Mouse (Mus musculus): ENCODE results near the gene Bdp1. TPM values are rescaled to one million over a fixed set of nuclear protein-coding genes. Genes with fewer than 3 reads are reported as not detected.

Bdp1 gene
- polyA plus RNA-seq, 1 experiment, result 1.5 TPM

DNA sequence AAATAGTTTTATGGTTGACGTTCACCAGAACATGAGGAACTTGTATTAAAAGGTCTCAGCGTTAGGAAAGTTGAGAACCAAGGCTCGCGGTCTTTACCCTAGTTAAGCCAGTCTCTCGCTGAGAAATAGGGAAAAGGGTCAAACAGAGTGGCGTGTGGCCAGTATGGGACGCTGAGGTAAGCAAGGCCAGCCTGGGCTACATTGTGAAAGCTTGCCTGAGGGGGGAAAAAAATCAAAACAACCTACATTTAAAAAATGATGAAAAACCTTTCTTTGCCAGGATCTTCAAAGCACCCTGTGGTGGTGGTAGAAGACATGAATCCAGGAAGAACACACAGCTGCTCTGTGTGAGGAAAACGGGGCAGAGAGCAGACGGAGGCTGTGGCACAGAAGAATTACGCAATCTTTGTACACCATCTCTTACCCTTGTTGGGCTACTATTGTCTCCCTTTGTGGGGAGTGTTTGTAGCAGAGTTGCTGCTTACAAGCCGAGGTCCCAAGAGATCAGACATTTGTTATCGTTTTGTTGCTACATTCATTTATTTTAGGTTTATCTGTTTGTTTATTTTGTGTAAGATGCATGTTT, 97.9 kb downstream of the Bdp1 start:
- Histone ChIP-seq H3K27ac (ENCODE audit: insufficient read depth, low read length) (no peak overlapping the region), H3K4me3 (ENCODE audit: extremely low read depth, insufficient read depth, insufficient read length) (no peak overlapping the region), H3K36me3 (ENCODE audit: control insufficient read depth, insufficient read depth, low read length) (no peaks in the 10 kb centered on the region), H3K4me1 (ENCODE audit: control insufficient read depth, insufficient read depth, insufficient read length) (no peaks in the 10 kb centered on the region; the same call in 1 of the 2 replicates), H3K27me3 (ENCODE audit: control insufficient read depth, insufficient read depth, low read length) (no peaks in the 10 kb centered on the region)
- no peak for DNase-seq (ENCODE audit: low read depth in 1 of 2, low spot score in 2 of 2)
- TF ChIP-seq POLR2A (IDR thresholded peaks at IDR 0.05; ENCODE audit: low read depth, low read length) (no peak), CTCF (IDR thresholded peaks at IDR 0.05; ENCODE audit: extremely low read depth, insufficient read depth, insufficient read length, insufficient replicate concordance) (no peak)
- 75% methylated on average over 12 of the region's 12 CpGs for WGBS

DNA sequence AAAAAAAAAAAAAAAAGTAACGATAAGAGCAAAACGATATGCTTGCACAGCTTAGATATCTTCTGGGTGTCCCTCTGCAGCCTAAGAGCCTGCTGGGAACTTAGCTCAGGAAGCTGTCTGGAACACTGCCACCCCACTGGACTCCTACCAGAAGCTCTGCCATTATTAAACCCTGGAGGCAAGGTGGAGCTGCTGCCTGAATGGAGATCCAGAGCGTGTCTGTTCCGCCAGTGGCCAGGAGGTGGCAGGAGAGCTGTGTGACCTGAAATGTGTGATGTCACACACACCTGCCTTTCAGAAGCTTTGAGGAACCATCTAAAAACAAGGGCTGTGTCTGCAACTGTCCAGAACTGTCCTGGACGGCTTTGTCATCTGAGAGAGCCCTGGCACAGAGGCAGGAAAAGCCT, 102.1 kb downstream of the Bdp1 start:
- Histone ChIP-seq H3K4me3 (ENCODE audit: extremely low read depth, insufficient read depth, insufficient read length) (no peak overlapping the region), H3K27me3 (ENCODE audit: control insufficient read depth, insufficient read depth, low read length) (no peaks in the 10 kb centered on the region), H3K36me3 (ENCODE audit: control insufficient read depth, insufficient read depth, low read length) (no peaks in the 10 kb centered on the region), H3K4me1 (ENCODE audit: control insufficient read depth, insufficient read depth, insufficient read length) (peaks cover 3% of the 10 kb centered on the region; the same call in 1 of the 2 replicates), H3K27ac (ENCODE audit: insufficient read depth, low read length) (no peak overlapping the region)
- WGBS, result 28% methylated on average over 5 of the region's 5 CpGs
- TF ChIP-seq CTCF (IDR thresholded peaks at IDR 0.05; ENCODE audit: extremely low read depth, insufficient read depth, insufficient read length, insufficient replicate concordance) (peak; percentile 80; the same call in 1 of the 2 replicates), POLR2A (IDR thresholded peaks at IDR 0.05; ENCODE audit: low read depth, low read length) (no peak)
- DNase-seq (ENCODE audit: low read depth in 1 of 2, low spot score in 2 of 2), result peak; percentile 67 to 85

DNA sequence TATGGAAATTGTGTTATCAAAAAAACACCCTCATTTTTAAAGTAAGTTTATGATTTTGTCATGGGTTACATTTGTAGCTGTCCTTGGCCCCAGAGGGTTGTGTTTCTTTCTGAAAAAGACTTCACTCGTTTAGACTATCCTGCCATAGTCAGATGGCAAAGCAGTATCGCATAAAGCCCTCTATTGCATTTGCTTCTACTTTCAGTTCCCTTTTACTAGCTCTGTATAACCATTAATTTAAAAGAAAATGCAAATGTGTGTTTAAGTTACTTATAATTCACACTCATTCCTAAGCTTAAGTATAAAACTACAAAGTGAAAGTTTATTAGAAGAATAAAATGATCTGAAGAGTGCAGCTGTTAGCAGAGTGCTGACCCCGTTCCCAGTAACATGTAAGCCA, 104.8 kb downstream of the Bdp1 start:
- Histone ChIP-seq H3K4me1 (ENCODE audit: control insufficient read depth, insufficient read depth, insufficient read length) (peaks cover 3% of the 10 kb centered on the region; the same call in 1 of the 2 replicates), H3K27ac (ENCODE audit: insufficient read depth, low read length) (no peak overlapping the region), H3K4me3 (ENCODE audit: extremely low read depth, insufficient read depth, insufficient read length) (no peak overlapping the region), H3K36me3 (ENCODE audit: control insufficient read depth, insufficient read depth, low read length) (no peaks in the 10 kb centered on the region), H3K27me3 (ENCODE audit: control insufficient read depth, insufficient read depth, low read length) (no peaks in the 10 kb centered on the region)
- no peak for DNase-seq (ENCODE audit: low read depth in 1 of 2, low spot score in 2 of 2)
- 41% methylated on average over 3 of the region's 3 CpGs for WGBS
- TF ChIP-seq POLR2A (IDR thresholded peaks at IDR 0.05; ENCODE audit: low read depth, low read length), result no peak
- TF ChIP-seq CTCF (IDR thresholded peaks at IDR 0.05; ENCODE audit: extremely low read depth, insufficient read depth, insufficient read length, insufficient replicate concordance), result no peak

DNA sequence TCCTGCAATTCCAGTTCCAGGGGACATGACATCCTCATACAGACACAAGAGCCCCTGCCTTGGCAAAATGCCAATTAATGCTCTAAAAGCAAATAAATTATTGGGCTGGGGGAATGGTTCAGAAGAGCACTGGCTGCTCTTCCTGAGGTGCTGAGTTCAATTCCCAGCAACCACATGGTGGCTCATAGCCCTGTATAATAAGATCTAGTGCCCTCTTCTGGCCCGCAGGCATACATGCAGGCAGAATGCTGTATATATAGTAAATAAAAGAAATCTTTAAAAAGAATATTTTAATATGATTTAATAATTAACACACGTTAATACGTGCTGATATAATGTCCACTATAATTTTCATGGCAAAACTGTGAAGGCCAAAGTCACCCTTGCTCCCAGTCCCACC, 105.8 kb downstream of the Bdp1 start:
- TF ChIP-seq CTCF (IDR thresholded peaks at IDR 0.05; ENCODE audit: extremely low read depth, insufficient read depth, insufficient read length, insufficient replicate concordance), result no peak
- TF ChIP-seq POLR2A (IDR thresholded peaks at IDR 0.05; ENCODE audit: low read depth, low read length), result no peak
- no peaks in the 10 kb centered on the region for H3K36me3 ChIP-seq (ENCODE audit: control insufficient read depth, insufficient read depth, low read length)
- WGBS, result 92% methylated on average over 3 of the region's 3 CpGs
- DNase-seq (ENCODE audit: low read depth in 1 of 2, low spot score in 2 of 2), result no peak
- H3K27me3 ChIP-seq (ENCODE audit: control insufficient read depth, insufficient read depth, low read length), result no peaks in the 10 kb centered on the region
- H3K27ac ChIP-seq (ENCODE audit: insufficient read depth, low read length), result no peak overlapping the region
- H3K4me3 ChIP-seq (ENCODE audit: extremely low read depth, insufficient read depth, insufficient read length), result no peak overlapping the region
- peaks cover 3% of the 10 kb centered on the region; the same call in 1 of the 2 replicates for H3K4me1 ChIP-seq (ENCODE audit: control insufficient read depth, insufficient read depth, insufficient read length)

DNA sequence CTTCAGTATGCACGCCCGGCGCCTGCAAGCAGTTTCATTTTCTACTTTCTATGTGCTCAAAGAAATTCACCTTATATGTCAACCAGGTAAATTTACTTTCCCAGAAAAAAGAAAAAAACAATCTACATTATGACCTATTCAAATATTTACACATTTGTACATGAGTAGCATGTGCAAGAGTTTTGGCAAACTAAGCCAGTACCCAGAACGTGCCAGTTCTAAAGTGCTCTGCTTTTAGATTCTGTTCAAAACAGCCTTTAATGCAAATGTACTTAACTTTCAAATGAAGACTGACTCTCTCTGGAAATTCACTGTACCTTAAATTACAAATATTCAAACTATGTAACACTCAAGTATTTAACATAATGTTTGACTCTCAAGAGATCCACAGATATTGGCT, 114.3 kb downstream of the Bdp1 start:
- WGBS, result 92% methylated on average over 4 of the region's 4 CpGs
- TF ChIP-seq CTCF (IDR thresholded peaks at IDR 0.05; ENCODE audit: extremely low read depth, insufficient read depth, insufficient read length, insufficient replicate concordance) (no peak), POLR2A (IDR thresholded peaks at IDR 0.05; ENCODE audit: low read depth, low read length) (no peak)

DNA sequence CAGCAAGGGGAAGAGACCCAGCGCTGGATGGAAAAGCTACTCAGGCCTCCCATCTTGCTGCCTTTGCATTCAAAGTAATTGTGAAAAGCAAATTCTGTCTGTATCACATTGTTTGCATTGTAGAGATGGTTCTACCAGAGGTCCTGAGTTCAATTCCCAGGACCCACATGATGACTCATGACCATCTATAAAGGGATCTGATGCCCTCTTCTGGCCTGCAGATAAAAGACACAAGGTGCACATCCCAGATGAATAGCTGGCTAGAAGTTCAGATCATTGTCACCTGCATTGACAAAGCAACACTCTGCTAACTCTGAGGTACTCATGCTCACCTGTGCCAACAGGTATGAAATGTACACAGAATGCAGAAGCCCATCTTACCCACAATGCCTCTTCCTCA, 120.5 kb downstream of the Bdp1 start:
- H3K4me1 ChIP-seq (ENCODE audit: control insufficient read depth, insufficient read depth, insufficient read length), result no peaks in the 10 kb centered on the region
- no peaks in the 10 kb centered on the region for H3K36me3 ChIP-seq (ENCODE audit: control insufficient read depth, insufficient read depth, low read length)
- H3K27ac ChIP-seq (ENCODE audit: insufficient read depth, low read length), result no peak overlapping the region
- TF ChIP-seq CTCF (IDR thresholded peaks at IDR 0.05; ENCODE audit: extremely low read depth, insufficient read depth, insufficient read length, insufficient replicate concordance) (no peak), POLR2A (IDR thresholded peaks at IDR 0.05; ENCODE audit: low read depth, low read length) (no peak)
- WGBS, result 95% methylated on average over 1 of the region's 1 CpGs
- no peaks in the 10 kb centered on the region for H3K27me3 ChIP-seq (ENCODE audit: control insufficient read depth, insufficient read depth, low read length)
- no peak for DNase-seq (ENCODE audit: low read depth in 1 of 2, low spot score in 2 of 2)
- H3K4me3 ChIP-seq (ENCODE audit: extremely low read depth, insufficient read depth, insufficient read length), result no peak overlapping the region

More for the DNA sequence above, 114.3 kb downstream of the Bdp1 start:
- Histone ChIP-seq H3K36me3 (ENCODE audit: control insufficient read depth, insufficient read depth, low read length) (no peaks in the 10 kb centered on the region), H3K27me3 (ENCODE audit: control insufficient read depth, insufficient read depth, low read length) (no peaks in the 10 kb centered on the region), H3K27ac (ENCODE audit: insufficient read depth, low read length) (no peak overlapping the region), H3K4me3 (ENCODE audit: extremely low read depth, insufficient read depth, insufficient read length) (no peak overlapping the region), H3K4me1 (ENCODE audit: control insufficient read depth, insufficient read depth, insufficient read length) (no peaks in the 10 kb centered on the region)
- DNase-seq (ENCODE audit: low read depth in 1 of 2, low spot score in 2 of 2), result no peak

DNA sequence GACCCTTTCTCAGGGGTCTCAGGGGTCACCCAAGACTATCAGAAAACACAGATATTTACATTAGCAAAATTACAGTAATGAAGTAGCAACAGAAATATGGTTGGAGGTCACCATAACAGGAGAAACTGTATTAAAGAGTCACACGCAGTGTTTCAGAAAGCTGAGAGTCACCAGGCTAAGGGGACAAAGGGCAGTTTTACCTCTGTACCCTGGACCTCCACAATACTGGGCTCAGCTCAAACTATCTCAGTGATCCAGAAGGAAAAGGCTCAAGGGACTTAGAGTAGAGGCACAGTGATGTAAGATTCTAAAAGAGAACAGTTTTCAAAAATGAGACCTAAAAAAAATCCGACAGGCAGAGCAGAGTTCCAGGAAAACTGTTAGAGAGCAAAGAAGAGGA, 124.5 kb downstream of the Bdp1 start:
- DNase-seq (ENCODE audit: low read depth in 1 of 2, low spot score in 2 of 2), result no peak
- H3K4me1 ChIP-seq (ENCODE audit: control insufficient read depth, insufficient read depth, insufficient read length), result no peaks in the 10 kb centered on the region
- no peak overlapping the region for H3K4me3 ChIP-seq (ENCODE audit: extremely low read depth, insufficient read depth, insufficient read length)
- H3K27me3 ChIP-seq (ENCODE audit: control insufficient read depth, insufficient read depth, low read length), result no peaks in the 10 kb centered on the region
- H3K36me3 ChIP-seq (ENCODE audit: control insufficient read depth, insufficient read depth, low read length), result no peaks in the 10 kb centered on the region
- WGBS, result 86% methylated on average over 2 of the region's 2 CpGs
- TF ChIP-seq POLR2A (IDR thresholded peaks at IDR 0.05; ENCODE audit: low read depth, low read length), result no peak
- TF ChIP-seq CTCF (IDR thresholded peaks at IDR 0.05; ENCODE audit: extremely low read depth, insufficient read depth, insufficient read length, insufficient replicate concordance), result no peak
- no peak overlapping the region for H3K27ac ChIP-seq (ENCODE audit: insufficient read depth, low read length)
